Mouse (Mus musculus) heart, postnatal 25 days (tissue): Measurements from ENCODE around the gene Tns1. TPM values are rescaled to one million over a fixed set of nuclear protein-coding genes. Genes with fewer than 3 reads are reported as not detected.
A peak's percentile ranks its signal among the peaks of the same experiment; 100 is the strongest.

Source experiments
- DNase-seq: peaks from one replicate; pipeline ENCODE4 v3.0.0; 2022; ENCODE audit warnings: low spot score
- intact Hi-C: fragments of 180-260 bp; cut with DNase I; formaldehyde crosslinking; loops from one replicate; pipeline ENCODE4 v1.15.1; 2025
- total RNA-seq, 2 experiments: library from RNA; stranded (reverse); gene quantifications; 2 replicates each; pipeline ENCODE4 v1.2.3; 2021

The Tns1 gene
- total RNA-seq, 2 experiments from 2014 or later, result 679 to 701 TPM

GRCm38 (mm10) chr1:73954015-73954408, 170.2 kb downstream of the Tns1 start:
- DNase-seq, result no peak
- intact Hi-C loops, result no loop called here

- intact Hi-C loops, result no loop called here
Observed at GRCm38 (mm10) chr1:73953317-73954014, 170.8 kb downstream of the Tns1 start.

DNA sequence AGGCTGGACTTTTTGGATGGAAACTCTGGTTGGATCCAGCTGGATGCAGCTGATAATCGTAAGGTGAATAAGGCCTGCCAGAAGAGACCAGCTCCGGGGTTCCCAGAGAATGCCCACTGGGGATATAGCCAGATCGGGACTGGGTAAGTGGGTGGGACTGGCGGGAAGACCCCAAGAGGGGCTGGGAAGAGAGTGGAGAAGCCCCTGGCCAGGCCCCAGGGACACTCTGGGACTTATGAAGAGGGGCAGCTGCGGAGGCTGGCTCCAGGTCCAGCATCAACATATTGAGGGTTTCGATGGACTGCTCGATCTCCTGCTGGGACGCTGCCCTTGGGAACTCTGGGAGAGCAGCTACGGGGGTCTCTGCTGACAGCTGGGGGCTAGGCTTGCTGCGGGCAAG, 171.7 kb downstream of the Tns1 start:
- no peak for DNase-seq
- intact Hi-C loops, result no loop called here

More at GRCm38 (mm10) chr1:73953317-73954014, 170.8 kb downstream of the Tns1 start:
- no peak for DNase-seq

- intact Hi-C loops, result no loop called here
- no peak for DNase-seq
Observed at GRCm38 (mm10) chr1:73951178-73951577, 173.1 kb downstream of the Tns1 start.

- intact Hi-C loops, result no loop called here
- DNase-seq, result no peak
Observed at GRCm38 (mm10) chr1:73948757-73949156, 175.5 kb downstream of the Tns1 start.

- intact Hi-C loops, result no loop called here
Observed at GRCm38 (mm10) chr1:73947525-73948304, 176.5 kb downstream of the Tns1 start.

GRCm38 (mm10) chr1:73946701-73947100, 177.5 kb downstream of the Tns1 start:
- no peak for DNase-seq
- intact Hi-C loops, result no loop called here

More at GRCm38 (mm10) chr1:73947525-73948304, 176.5 kb downstream of the Tns1 start:
- no peak for DNase-seq

GRCm38 (mm10) chr1:73944393-73944792, 179.9 kb downstream of the Tns1 start:
- DNase-seq, result no peak
- intact Hi-C loops, result no loop called here

DNA sequence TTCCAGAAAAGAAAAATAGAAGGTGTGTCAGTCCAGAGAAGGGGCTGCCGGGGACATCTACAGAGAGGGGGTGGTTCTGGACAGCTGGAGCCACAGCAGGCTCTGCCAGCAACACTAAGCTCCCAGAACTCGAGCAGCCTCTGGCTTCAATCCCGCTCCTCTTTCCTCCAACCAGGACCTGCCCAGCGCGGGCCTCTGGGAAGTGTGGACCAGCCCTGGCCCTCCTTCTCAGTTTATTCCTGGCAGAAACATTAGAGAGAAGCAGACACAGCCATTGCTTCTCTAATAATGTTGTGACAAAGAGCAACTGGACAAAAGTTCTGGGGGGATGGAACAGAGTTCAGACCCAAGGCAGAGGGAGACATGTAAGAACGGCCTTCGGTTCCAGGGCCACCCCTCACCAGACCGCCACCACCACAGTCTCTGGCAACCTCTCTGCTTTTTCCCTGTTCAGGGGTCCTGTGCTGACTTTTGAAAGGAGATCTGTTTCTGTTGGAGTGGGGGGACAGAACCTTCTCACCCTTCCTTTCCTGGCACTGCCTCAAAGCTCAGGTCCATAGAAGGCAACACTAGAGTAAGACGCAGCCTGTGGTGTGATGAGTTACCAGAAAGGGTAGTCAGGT, 180.5 kb downstream of the Tns1 start:
- DNase-seq, result peak; percentile 80
- intact Hi-C loops, result no loop called here

GRCm38 (mm10) chr1:73943255-73943654, 181.0 kb downstream of the Tns1 start:
- intact Hi-C loops, result no loop called here

DNA sequence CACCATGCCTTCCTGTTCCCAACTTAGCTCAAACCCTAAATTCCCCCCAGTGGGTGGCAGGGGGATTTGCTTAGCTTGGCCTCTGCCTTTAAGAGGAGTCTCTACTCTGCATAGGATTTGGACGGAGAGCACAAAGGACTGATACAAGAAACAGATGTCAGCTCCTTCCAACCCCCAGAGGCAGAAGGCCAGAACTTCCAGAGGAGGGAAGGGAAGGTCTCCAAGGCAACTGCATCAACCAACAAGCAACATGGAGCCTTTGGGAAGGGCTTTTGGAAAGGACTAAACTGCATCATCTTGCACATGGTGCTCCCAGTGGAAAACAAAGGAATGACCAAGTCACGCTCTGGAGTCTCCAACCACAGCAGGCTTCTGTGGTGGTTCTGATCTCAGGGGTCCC, 182.0 kb downstream of the Tns1 start:
- peak; percentile 72 for DNase-seq
- intact Hi-C loops, result no loop called here

More at GRCm38 (mm10) chr1:73943255-73943654, 181.0 kb downstream of the Tns1 start:
- DNase-seq, result no peak

DNA sequence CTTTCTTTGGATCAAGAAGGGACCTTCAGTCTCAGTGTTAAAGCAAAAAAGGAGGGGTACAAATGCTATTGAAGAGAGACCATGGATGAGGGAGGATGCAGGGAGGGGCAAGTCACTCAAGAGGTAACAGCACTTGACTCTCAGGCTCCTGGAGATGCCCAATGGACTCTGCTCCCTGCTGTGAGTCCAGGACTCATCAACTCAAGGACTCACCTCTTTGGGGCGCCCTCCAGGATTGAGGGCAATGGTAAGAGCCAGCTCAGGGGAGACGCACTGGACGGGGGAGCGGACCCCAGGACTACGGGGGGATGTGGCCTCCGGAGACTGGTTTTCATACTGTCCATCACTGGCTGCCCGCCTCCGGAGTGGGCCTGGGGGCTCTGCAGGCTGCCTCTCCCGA, 182.6 kb downstream of the Tns1 start:
- no peak for DNase-seq
- intact Hi-C loops, result no loop called here

- DNase-seq, result no peak
- intact Hi-C loops, result no loop called here
Observed at GRCm38 (mm10) chr1:73940491-73941204, 183.6 kb downstream of the Tns1 start.

DNA sequence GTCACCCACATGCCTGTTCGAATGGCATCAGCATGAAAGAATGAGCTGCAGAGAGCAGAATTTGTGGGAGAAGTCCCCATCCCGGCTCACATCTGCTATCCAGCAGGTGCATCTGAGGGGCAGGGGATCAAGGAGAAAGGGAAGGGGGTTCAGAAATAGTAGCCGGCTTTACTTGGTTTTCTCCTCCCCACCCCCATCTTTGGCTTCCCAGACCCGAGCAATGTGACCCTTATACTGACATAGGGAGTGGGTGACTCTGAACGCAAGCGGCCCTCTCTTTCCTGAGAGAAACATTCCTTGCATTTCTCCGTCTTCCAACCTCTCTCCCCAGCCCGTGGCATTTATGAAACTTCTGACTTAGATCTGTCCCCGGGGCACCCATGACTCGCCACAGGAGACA, 185.7 kb downstream of the Tns1 start:
- intact Hi-C loops, result no loop called here
- no peak for DNase-seq

- intact Hi-C loops, result no loop called here
- no peak for DNase-seq
Observed at GRCm38 (mm10) chr1:73937805-73938204, 186.4 kb downstream of the Tns1 start.

DNA sequence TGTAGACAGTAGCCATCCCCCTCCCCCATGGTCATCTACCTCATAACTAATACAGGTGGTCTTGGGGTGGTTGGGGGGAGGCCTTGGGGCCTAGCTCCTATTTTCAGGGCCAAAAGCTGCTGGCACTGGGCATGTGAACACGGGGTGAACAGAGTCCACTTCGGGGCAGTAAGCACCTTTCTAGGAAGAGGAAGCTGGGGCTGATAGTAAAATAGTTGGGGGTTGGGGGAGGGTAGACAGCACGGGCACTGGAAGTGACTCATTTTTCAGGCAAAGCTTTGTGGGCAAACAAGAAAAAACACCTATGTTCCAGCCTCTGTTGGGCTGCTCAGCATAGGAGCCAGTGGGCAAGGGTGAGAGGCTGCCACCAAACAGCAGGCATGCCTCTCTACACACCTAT, 187.7 kb downstream of the Tns1 start:
- DNase-seq, result no peak

DNA sequence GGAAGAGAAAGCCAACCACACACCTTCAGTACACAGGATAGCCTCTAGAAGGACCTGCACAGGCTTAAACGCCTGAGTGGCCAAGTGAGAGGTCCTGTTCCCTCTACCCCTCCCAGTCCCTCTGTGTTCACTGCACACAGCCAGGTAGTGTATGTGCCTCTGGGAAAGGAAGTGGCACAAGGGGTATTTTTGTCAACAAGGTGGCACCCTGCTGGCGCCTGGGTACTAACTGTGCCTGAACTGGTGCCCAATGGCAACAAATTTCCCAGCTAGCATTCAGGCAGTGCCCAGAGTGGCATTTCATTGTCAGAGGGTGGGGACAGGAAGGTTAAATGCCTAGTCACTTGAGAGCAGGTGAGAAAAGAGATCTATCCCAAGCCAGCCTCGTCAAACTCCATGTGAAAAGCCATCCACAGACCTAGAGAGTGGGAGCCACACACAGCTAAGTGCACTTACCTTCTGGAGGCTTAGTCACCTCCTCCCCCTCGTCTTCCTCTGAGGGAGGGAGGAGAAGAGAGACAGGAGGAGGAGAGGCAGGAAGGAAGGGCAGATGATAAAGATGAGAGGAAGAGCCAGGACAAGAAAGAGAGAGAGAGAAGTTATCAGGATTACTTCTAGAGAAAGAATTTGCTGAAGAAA, 188.7 kb downstream of the Tns1 start:
- no peak for DNase-seq
- intact Hi-C loops, result no loop called here

More for the DNA sequence above, 187.7 kb downstream of the Tns1 start:
- intact Hi-C loops, result no loop called here

GRCm38 (mm10) chr1:73933146-73933490, 191.1 kb downstream of the Tns1 start:
- no peak for DNase-seq

GRCm38 (mm10) chr1:73932421-73933145, 191.7 kb downstream of the Tns1 start:
- DNase-seq, result peak; percentile 59

More at GRCm38 (mm10) chr1:73933146-73933490, 191.1 kb downstream of the Tns1 start:
- intact Hi-C loops, result no loop called here

More at GRCm38 (mm10) chr1:73932421-73933145, 191.7 kb downstream of the Tns1 start:
- intact Hi-C loops, result no loop called here
